Mouse (Mus musculus) adrenal gland, postnatal 10 days (tissue): ENCODE results near the gene Rtbdn. TPM values are rescaled to one million over a fixed set of nuclear protein-coding genes. Genes with fewer than 3 reads are reported as not detected.

Source experiments
- DNase-seq: peaks from one replicate; pipeline ENCODE4 v3.0.0; 2021; ENCODE audit warnings: mixed read lengths
- total RNA-seq, 2 experiments: library from RNA; stranded (reverse); gene quantifications; 2 replicates each; pipeline ENCODE4 v1.2.3; 2021

The Rtbdn gene
- total RNA-seq, 2 experiments from 2014 or later, result 0.21 TPM; not detected in 1

DNA sequence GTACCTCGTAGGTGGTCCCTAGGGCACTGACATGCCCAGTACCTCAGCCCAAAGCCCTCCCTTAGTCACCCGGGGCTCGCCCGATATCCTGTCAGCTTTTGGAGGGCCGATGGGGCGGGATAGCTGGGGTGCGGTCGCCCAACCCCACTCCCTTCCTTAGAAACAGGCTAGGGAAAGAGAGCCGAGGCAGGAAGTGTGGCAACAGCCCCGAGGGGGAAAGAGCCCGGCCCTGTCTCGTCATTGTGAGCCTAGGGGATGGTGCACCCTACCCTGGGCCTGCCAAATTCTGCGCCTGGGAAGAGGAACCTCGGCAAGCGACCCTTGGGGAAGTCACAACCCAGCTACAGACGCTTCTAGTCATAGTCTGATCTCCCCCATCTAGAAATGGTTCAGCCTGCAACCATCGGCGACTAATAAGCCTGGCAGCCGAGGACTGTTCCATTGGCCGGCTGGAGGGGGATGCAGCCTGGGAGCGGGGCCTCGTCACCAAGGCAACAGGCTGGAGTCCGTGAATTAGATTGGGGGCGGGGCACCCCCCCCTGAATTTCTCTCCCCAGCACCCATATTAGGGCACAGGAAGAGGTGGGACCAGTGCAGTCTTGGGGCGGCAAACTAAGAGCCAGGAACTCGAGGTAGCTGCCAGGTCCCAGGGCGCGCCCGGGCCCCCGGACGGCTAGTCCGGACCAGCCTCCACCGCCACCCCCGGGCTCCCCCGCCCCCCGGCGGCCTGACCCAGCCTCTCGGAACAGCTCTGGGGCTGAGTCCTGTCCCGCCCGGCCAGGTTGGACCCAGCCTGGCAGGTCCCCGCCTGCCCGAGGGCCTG lies 33.0 kb downstream of the Rtbdn start:
- peak; percentile 94 for DNase-seq

DNA sequence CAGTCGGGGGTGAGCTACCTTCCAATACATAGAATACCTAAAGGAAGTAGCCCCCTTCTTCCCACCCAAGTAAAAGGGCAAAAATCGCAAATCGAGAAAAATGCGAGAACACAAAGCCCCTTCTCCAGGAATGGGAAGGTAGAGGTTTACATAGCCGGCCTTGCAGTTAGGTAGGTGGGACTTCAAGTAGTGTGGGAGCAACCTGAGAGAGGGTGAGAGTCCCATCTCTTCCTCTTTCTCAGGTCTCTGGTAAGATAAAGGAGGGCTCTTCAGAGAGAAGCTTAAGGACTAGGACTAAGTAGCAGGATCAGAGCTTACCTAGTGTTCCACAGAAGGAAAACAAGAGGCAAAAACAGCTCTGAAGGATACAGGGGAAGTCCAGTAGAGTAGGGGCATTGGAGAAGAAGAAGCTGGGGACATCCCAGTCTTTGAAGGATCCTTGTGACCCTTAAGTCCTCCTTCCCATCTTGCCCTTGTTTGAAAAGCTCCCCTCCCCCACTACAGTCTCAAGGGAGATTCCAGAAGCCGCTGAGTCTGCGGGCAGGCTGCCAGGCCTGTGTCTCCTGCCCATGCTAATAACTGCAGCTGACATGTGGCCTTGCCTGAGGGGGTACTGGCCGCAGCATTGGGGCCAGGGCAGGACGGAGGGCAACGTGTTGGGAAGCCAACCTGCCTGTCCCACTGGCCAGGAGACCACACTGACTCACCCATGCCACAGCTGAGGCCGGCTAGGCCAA lies 34.0 kb downstream of the Rtbdn start:
- peak; percentile 91 for DNase-seq

DNA sequence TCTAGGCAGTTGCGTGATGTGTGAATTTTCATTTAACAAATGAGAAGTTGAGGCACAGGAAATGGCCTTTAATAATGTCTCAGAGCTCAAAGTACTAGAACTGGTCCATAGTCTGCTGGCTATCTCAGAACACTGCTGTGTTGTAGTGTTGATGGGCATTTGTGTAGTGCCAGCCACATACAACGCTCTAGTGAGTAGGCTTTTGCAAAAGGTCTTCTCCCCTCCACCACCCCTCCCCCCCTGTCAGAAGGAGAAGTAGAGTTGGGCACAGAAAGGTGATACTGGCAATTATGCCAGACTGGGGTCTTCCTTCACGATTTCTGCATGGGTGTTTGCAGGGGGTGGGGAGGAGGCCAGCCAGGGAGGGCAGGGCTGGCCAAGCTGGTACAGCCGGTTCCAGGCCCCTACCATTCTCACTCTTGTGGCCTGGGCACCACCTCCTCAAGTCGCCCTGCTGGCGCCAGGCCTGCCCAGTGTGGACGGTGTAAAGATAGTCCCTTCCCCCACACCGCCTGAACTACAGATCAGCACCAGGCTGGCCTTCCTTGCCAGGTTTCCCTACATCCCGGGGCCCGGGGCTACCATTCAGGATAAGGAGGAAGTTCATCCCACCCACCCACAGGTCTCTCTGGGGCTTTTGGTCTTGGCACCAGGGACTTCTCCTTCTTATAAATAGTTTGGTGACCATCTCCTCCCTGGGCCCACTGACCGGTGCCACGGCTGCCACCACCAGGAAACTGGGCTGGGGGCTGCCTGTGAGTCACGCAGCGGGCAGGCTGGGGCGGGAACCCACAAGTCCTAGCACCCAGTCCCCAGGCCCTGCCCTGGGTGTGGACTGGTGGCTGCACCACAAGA lies 35.1 kb downstream of the Rtbdn start:
- no peak for DNase-seq

DNA sequence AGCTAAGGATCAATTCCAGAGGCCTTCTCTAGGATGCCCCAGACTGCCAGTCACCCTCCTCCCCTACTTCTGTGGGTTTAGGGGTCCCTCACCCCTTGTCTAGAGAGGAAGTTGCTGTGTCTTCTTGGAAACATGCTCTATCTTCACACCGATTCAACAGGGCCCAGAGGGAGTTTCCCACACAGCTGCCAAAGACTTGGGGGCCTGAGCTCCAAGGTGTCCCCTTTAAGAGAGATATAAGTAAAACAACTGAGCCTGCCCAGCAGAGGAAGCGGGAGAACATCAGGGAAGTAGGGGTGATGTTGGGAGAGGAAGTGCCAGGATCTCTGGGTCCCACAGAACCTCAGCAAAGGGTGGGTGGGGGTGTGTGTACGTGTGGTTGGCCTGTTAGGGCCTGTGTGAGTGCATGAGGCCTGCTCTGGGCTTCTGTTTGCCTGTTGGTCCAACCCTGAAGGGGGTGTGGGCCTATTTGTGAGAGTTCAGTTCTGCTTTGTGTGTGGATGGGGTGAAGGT lies 35.8 kb downstream of the Rtbdn start:
- DNase-seq, result no peak

DNA sequence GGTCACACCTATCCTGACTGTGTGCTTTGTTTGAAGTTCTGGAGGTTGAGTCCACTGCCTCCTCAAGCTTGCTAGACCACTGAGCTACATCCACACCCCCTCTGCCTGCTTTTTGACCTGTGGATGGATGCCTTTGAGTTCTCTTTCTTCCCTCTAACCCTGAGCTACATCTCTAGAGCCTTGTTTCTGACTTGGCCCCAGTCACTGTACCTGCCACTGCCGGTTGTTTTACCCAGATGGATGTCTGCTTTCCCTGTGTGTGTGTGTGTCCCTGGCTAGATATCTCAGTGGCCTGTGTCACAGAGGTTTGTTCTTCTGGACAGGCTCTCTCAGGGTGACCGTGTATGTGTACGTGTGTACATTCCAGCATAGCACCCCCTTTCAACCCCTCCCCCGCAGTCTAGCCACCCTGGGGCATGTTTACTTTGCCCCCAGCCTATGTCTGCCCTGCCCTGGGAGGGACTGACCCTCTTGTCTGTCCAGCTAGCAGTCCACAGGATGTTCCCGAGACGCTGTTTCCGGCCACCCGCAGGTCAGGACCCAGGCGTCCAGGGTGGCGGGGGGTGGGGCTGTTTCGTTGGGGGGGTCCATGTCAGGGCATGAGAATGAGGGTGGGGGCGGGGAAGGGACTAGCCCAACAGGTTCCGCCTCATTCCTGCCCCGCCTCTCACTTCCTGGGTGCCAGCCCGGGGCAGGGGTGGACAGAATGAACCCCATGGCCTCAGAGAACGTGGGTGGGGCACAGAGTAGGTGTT lies 37.7 kb downstream of the Rtbdn start:
- peak; percentile 50 for DNase-seq

DNA sequence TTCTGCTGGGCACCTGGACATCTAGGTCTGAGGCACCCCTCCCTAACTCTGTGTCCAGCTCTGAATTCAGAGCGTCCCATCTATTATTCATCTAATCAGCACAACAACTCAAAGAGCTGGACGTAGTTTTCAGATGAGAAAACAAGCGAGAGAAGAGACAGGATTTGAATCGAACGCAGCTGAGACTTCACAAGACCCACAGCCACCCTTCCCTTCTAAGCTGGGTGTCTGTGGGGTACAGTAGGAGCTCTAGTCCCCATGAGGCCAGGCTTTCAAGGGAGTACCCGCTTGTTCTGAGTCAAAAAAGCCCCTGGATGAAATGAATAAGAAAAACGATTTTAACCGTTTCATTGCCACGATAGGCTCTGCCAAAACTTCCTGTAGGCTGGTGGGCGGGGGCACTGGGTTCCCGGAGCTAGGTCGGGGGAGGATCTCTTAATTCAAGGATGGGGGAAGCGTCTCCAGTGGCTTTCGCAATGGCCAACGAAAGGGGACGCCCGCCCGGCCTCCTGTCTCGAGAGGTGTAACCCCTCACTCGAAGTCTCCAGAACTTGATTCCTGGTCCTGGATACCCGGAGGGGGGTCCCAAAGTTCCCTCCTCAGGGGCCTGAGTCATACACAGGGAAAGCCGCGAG lies 38.4 kb downstream of the Rtbdn start:
- DNase-seq, result no peak

DNA sequence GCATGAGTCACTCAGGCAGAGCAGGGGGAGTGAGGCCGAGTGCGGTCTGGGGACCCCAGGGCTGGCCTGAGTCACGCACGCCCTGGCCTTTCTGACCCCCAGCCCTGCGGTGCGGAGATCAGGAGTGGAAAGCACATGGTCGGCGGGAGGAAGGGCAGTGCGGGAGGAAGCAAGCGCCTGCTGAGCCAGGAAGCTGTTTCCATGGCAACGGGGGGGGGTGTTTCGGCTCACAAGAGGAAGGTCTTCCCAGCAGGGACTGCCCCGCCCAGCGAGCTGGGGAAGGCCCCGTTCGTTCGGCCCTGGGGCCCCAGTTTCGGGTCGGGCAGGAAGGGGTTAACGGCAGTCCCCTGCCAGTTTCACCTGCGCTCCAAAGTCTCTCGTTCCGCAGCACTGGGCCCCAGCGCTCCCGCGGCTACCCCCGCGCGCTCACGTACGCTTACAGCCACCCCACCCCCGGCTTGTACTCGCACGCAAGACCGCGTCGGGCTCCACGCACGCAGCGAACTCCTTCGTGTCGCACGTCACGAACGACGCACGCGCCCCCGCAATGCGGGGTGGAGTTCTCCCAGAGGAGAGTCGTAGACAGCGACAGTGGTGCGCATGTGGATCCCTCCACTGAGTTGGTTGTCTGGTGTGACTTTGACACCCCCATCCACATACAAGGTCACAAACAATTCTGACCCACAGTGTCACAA lies 39.0 kb downstream of the Rtbdn start:
- DNase-seq, result peak; percentile 94

DNA sequence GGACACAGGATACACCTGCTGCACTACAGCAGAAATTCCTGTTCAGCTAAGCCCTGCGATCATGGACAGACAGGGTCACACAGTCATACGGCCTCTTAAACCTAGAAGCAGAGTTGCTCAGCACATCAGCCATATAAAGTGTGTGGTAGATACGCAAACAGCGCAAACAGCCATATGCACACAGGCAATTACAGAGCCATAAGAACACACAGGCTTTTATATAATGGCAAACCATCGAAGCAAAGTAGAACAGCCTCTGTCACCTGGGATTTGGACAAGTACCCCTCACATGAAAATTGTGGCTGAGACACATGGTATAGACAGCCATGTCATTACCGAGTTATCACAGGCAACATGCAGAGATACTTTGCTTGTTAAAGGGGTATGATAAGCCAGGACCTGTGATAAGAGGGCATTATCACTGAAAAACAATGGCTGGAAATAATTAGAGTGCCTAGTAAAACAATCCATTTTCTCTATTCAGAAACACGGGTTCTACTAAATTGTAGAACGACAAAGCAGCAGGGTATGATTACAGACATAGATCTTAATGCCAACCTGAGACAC lies 39.7 kb downstream of the Rtbdn start:
- no peak for DNase-seq

DNA sequence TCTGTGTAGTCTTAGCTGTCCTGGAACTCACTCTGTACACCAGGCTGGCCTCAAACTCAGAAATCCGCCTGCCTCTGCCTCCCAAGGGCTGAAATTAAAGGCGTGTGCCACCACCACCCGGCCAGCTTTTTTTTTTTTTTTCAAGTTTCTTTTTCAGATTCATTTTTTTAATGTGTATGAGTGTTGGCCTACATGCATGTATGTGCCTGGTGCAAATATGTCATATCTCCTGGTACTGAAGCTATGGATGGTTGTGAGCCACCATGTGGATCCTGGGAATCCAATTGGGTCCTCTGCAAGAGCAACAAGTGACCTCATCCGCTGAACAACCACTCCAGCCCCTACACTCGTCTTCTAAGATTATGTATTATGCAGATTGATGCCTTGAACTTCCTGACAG lies 40.6 kb downstream of the Rtbdn start:
- no peak for DNase-seq

DNA sequence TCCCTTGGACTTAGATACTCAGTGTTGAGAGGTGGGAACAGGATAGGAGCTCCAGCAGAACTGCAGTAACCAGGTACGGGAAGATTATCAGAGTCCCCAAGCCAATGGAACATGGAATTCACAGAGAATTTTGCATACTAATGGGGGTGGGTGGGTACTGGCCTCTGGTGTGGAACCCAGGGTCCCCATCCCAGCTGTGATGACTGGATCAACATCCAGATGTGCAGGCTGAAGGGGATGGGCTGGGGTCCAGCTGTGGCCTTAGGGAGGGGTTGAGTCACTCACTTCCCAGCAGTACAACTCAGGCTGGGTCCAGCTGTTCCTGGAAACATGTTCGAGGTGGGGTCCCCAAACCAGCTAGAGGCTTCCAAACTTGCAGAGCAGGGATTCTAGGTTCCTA lies 41.1 kb downstream of the Rtbdn start:
- DNase-seq, result no peak

DNA sequence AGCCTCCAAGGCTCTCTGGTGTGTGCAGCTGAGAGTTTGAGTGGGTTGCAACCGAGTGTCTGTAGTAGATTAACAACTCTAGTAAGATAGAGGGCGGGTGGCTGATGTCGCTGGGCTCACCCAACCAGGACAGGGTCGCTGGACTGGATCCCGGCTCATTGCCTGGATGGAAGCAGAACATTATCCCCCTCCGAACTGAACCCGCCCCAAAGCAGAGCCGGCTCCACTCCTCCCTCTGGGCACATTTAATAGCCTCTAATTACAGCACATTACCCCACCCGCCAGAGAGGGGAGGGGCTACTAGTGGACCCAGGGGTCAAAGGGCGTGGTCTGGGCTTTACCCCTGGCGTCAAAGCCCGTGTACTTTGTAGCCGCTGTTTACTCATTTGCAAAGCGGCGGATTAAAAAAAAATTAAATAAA lies 42.5 kb downstream of the Rtbdn start:
- DNase-seq, result peak; percentile 65

DNA sequence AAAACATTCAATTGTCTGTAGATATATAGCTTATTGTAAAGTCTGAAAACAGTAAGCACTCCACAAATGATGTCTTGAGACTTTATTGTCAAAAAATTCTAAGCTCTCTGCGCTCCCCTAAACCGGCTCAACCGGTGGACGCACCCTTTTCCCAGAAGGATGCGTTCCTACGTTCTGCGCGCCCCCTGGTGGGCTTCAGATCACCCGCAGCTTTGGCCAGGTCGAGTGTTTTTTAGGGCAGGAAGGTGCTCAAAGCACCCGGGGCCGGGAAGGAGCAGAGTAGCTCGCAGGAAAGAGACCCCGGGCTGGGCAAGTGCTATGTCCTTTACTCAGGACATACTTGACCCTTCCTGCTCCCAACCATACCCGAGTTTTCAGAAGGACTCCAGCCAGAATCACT lies 43.0 kb downstream of the Rtbdn start:
- DNase-seq, result peak; percentile 96

DNA sequence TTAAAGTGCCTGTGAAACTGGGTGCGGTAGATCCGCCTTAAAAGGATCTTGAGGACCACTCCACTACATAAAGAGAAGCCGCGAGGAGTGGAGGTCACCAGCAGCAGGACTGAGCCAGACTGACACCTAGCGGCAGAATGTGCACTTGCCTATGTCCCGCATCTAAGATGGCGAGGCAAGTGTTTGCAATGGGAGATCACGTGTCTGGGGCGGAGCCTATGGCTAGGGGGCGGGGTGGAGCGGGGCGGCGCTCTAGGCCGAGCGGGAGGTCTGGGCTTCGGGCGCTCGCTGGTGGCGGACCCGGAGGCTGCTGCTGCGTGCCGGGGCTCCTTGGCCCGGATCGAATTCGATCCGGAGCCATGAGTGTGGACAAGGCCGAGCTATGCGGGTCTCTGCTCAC lies 43.6 kb downstream of the Rtbdn start, which contains the start of gene Hook2:
Gene Hook2 (plus strand): TSS at position 255 of the 400 bp plus-strand sequence.
- peak; percentile 98 for DNase-seq

DNA sequence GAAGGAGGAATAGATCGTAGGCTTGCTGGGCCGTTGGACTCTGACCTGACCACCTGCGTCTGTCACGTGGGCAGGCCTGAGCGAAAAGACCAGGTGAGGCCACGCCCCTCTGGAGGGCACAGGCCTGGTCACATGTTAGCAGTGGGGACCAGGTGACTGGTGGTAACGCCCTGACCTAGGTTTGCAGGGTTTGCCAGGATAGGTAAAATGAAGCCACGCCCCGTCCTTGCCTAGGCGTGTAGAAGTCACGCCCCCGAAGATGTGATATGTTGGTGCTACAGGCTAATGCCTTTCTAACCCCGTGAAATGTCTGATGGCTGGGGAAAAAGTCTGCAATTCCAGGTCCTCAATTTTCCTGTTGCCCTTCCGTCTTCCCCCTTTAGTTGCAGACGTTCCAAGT lies 44.0 kb downstream of the Rtbdn start:
- DNase-seq, result no peak

DNA sequence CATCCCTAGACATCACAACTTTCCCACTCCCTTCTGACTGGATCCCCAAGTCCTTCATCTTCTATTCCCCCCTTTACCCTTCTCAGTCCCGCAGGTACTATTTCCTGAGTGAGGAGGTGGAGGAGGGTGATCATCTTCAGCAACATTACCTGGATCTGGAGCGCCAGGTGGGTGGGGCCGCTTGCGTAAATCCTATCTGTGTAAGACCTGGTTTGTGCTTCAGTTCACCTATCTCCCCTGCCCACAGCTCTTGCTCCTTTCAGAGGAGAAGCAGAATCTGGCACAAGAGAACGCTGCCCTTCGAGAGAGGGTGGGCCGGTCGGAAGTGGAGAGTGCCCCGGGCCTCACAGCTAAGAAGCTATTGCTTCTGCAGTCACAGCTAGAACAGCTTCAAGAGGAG lies 47.6 kb downstream of the Rtbdn start:
- DNase-seq, result no peak

DNA sequence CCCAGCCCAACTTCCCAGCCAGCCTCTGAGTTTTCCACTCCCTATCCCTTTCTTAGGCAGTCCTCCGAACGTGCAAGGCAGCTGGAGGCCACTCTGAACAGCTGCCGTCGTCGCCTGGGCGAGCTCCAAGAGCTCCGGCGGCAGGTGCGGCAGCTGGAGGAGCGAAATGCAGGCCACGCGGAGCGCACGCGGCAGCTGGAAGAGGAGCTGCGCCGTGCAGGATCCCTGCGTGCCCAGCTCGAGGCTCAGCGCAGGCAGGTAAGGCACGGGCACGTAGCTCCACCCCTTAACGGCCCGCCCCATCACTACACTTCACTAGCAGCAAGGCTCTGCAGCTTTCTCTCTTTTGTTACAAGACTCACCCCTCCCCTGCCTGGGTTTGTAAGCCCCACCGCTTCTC lies 48.9 kb downstream of the Rtbdn start:
- no peak for DNase-seq

DNA sequence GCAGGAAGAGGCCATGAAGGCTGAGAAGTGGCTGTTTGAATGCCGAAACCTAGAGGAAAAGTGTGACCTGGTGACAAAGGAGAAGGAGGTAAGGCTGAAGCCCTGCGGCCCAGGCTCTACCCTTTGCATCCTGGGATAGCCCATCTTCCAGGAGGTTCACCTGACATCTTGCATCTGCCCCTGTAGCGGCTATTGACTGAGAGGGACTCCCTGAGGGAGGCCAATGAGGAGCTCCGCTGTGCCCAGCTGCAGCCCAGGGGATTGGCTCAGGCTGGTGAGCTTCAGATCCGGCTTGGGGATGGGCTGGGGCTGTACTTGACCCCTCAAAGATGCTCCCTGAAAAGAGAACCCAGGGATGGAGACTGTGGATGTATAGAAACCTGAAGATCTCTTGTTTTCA lies 50.2 kb downstream of the Rtbdn start:
- no peak for DNase-seq

DNA sequence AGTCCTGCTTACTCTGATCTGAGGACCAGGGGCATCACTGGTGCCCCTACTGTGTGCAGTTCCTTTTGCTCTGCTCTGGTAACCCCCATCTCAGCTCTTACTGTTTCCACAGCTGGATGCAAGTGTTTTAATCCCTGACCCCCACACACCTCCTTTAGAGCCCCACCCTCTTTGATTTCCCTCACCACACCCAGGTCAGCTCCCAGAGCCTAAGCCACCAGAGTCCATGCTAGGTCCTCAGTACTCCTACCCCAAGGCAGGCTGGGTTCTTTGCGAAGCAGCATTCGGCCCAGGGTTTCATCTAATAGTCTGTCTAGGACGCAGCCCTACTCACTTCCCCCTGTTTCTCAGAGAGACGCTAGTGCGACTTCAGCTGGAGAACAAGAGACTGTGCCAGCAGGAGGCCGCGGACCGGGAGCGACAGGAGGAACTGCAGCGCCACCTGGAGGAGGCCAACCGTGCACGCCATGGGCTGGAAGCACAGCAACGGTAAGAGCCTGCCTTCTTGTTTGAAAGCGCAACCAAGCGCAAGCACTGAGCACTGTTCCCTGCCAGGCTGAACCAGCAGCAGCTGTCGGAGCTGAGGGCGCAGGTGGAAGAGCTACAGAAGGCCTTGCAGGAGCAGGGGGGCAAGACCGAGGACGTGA lies 51.0 kb downstream of the Rtbdn start:
- DNase-seq, result peak; percentile 94
